Mouse (Mus musculus) small intestine, adult 2 months (tissue): ENCODE measurements around the gene Plac1.

ENCODE experiments used
- CTCF ChIP-seq: fragments of 200-500 bp; IDR thresholded peaks from 2 replicates; pipeline ENCODE4 v1.5.1; 2012; ENCODE audit warnings: low read depth, mild to moderate bottlenecking, control low read depth, inconsistent platforms, low read length, moderate library complexity, mixed read lengths; ENCODE audit not compliant: insufficient replicate concordance, insufficient read length; ENCODE audit errors: extremely low read depth
- POLR2A ChIP-seq: fragments of 200-500 bp; IDR thresholded peaks from 2 replicates; pipeline ENCODE4 v1.6.1; 2012; ENCODE audit warnings: low read depth, mild to moderate bottlenecking, control low read depth, inconsistent platforms, low read length, moderate library complexity

GRCm38 (mm10) chrX:53057054-53057759, 182.7 kb downstream of the Plac1 start:
- TF ChIP-seq POLR2A (no peak), CTCF (no peak)
